Mouse (Mus musculus) cortical plate, adult 2 months (tissue): ENCODE data around the gene S1pr3.

Experiments used
- CTCF ChIP-seq: fragments of 200-500 bp; IDR thresholded peaks from 2 replicates; pipeline ENCODE4 v1.5.1; 2011; ENCODE audit warnings: mild to moderate bottlenecking, control low read depth, low read length; ENCODE audit not compliant: insufficient read depth; ENCODE audit errors: extremely low read depth
- POLR2A ChIP-seq: fragments of 200-500 bp; IDR thresholded peaks from 2 replicates; pipeline ENCODE4 v1.6.1; 2011; ENCODE audit warnings: mild to moderate bottlenecking, low read length, control low read depth; ENCODE audit not compliant: insufficient read depth; ENCODE audit errors: extremely low read depth

- TF ChIP-seq POLR2A (no peak), CTCF (no peak)
These were observed at the start of gene S1pr3 for GRCm38 (mm10) chr13:51408519-51409001.
